Mouse (Mus musculus) forebrain, postnatal 0 days (tissue): Measurements from ENCODE around the gene Myo10. TPM values are rescaled to one million over a fixed set of nuclear protein-coding genes. Genes with fewer than 3 reads are reported as not detected.
A peak's percentile ranks its signal among the peaks of the same experiment; 100 is the strongest.

Source experiments
- ATAC-seq: fragments of 200-750 bp; cut with Nextera tagmentation; 2 replicates; pipeline ENCODE4 v1.8.0; 2017; ENCODE audit warnings: mild to moderate bottlenecking, moderate library complexity
- DNase-seq: peaks from one replicate; pipeline ENCODE4 v3.0.0-alpha.2; 2015
- H3K27ac ChIP-seq: fragments of 300-500 bp; sonication (generic); 2 replicates; pipeline ENCODE4 v1.5.1; 2014; ENCODE audit warnings: low read depth, mild to moderate bottlenecking, antibody characterized with exemption, low read length, moderate library complexity, mixed read lengths
- H3K27me3 ChIP-seq: fragments of 300-500 bp; sonication (generic); 2 replicates; pipeline ENCODE4 v1.6.1; 2014; ENCODE audit warnings: mild to moderate bottlenecking, low read length, mixed read lengths; ENCODE audit not compliant: insufficient read depth
- H3K36me3 ChIP-seq: fragments of 300-500 bp; sonication (generic); 2 replicates; pipeline ENCODE4 v1.6.1; 2014; ENCODE audit warnings: mild to moderate bottlenecking, moderate library complexity; ENCODE audit not compliant: insufficient read depth
- H3K4me1 ChIP-seq: fragments of 300-500 bp; sonication (generic); 2 replicates; pipeline ENCODE4 v1.6.1; 2014; ENCODE audit warnings: antibody characterized with exemption; ENCODE audit not compliant: insufficient read depth
- H3K4me2 ChIP-seq: fragments of 300-500 bp; sonication (generic); 2 replicates; pipeline ENCODE4 v1.6.1; 2014; ENCODE audit warnings: low read depth, mild to moderate bottlenecking, moderate library complexity
- H3K4me3 ChIP-seq: fragments of 300-500 bp; sonication (generic); 2 replicates; pipeline ENCODE4 v1.5.1; 2014; ENCODE audit warnings: low read depth, low read length, mixed read lengths
- H3K9ac ChIP-seq: fragments of 300-500 bp; sonication (generic); 2 replicates; pipeline ENCODE4 v1.6.1; 2014; ENCODE audit warnings: mild to moderate bottlenecking
- H3K9me3 ChIP-seq: fragments of 300-500 bp; sonication (generic); 2 replicates; pipeline ENCODE4 v1.6.1; 2016; ENCODE audit warnings: low read length
- CTCF ChIP-seq: sonication (generic); IDR thresholded peaks from 2 replicates; pipeline ENCODE4 v1.5.1; 2016; ENCODE audit warnings: antibody characterized with exemption, control low read depth, low read depth
- WGBS: fragments of 180-500 bp; shearing (Covaris S2); extraction: QIAGEN DNeasy Blood & Tissue Kit; methylation state at CpG from one replicate; pipeline ENCODE4 v1.1.7; 2014; 5-methylcytosine and 5-hydroxymethylcytosine counted together
- polyA plus RNA-seq: library from polyadenylated mRNA; unstranded; fragments of >200 nt; fragmentation: Nextera tagmentation; extraction: Ambion mirVana; gene quantifications from 2 replicates; pipeline ENCODE4 v1.2.1, GENCODE M21; 2015
- total RNA-seq: library from RNA; depleted of rRNA; stranded (reverse); fragments of >200 nt; gene quantifications from 2 replicates; pipeline ENCODE4 v1.2.3, GENCODE M21; 2014

The Myo10 gene
- total and polyA plus RNA-seq, 2 experiments from 2014 or later = 22.3 to 24.2 TPM

GRCm38 (mm10) chr15:25624263-25624662 lies 1.9 kb downstream of the Myo10 start:
- no peak for DNase-seq
- Histone ChIP-seq H3K36me3 (no peaks in the 10 kb centered on the region), H3K4me2 (no peak overlapping the region), H3K9me3 (no peaks in the 10 kb centered on the region), H3K4me1 (no peaks in the 10 kb centered on the region; the same call in 1 of the 2 replicates), H3K9ac (no peak overlapping the region), H3K27ac (no peak overlapping the region), H3K27me3 (peaks cover 33% of the 10 kb centered on the region), H3K4me3 (0 out of 2 replicates have a peak overlapping the region, but pooled peaks have one; percentile 69)
- ATAC-seq = no peak
- WGBS = 52% methylated on average over 3 of the region's 3 CpGs
- TF ChIP-seq CTCF = 0 out of 2 replicates have a peak, but pooled peaks have one; percentile 31

- no peak for TF ChIP-seq CTCF
- no peak overlapping the region for H3K4me3 ChIP-seq
- H3K9ac ChIP-seq = no peak overlapping the region
- H3K36me3 ChIP-seq = no peaks in the 10 kb centered on the region
- no peak overlapping the region for H3K27ac ChIP-seq
- no peak for ATAC-seq
- WGBS = 66% methylated on average over 4 of the region's 4 CpGs
- DNase-seq = no peak
- H3K4me2 ChIP-seq = no peak overlapping the region
- peaks cover 28% of the 10 kb centered on the region for H3K27me3 ChIP-seq
- no peaks in the 10 kb centered on the region; the same call in 1 of the 2 replicates for H3K4me1 ChIP-seq
- H3K9me3 ChIP-seq = no peaks in the 10 kb centered on the region
These were observed 3.1 kb downstream of the Myo10 start for GRCm38 (mm10) chr15:25625471-25625870.

GRCm38 (mm10) chr15:25627012-25627411 lies 4.7 kb downstream of the Myo10 start:
- no peaks in the 10 kb centered on the region for H3K36me3 ChIP-seq
- H3K4me2 ChIP-seq = no peak overlapping the region
- no peak overlapping the region for H3K9ac ChIP-seq
- H3K27ac ChIP-seq = no peak overlapping the region
- peaks cover 16% of the 10 kb centered on the region for H3K27me3 ChIP-seq
- TF ChIP-seq CTCF = no peak
- H3K4me1 ChIP-seq = no peaks in the 10 kb centered on the region; the same call in 1 of the 2 replicates
- H3K9me3 ChIP-seq = no peaks in the 10 kb centered on the region
- no peak for DNase-seq
- WGBS = 83% methylated on average over 7 of the region's 7 CpGs
- ATAC-seq = no peak
- H3K4me3 ChIP-seq = no peak overlapping the region

GRCm38 (mm10) chr15:25628251-25628650 lies 5.9 kb downstream of the Myo10 start:
- ATAC-seq (no peak), DNase-seq (no peak)
- H3K9ac ChIP-seq = no peak overlapping the region
- H3K4me2 ChIP-seq = no peak overlapping the region
- H3K27ac ChIP-seq = no peak overlapping the region
- 96% methylated on average over 2 of the region's 2 CpGs for WGBS
- no peaks in the 10 kb centered on the region for H3K36me3 ChIP-seq
- TF ChIP-seq CTCF = no peak
- H3K4me1 ChIP-seq = no peaks in the 10 kb centered on the region; the same call in 1 of the 2 replicates
- peaks cover 10% of the 10 kb centered on the region for H3K27me3 ChIP-seq
- no peaks in the 10 kb centered on the region for H3K9me3 ChIP-seq
- no peak overlapping the region for H3K4me3 ChIP-seq

- TF ChIP-seq CTCF = no peak
- Histone ChIP-seq H3K9me3 (no peaks in the 10 kb centered on the region), H3K36me3 (no peaks in the 10 kb centered on the region), H3K9ac (no peak overlapping the region), H3K4me3 (no peak overlapping the region), H3K4me2 (no peak overlapping the region), H3K4me1 (no peaks in the 10 kb centered on the region), H3K27ac (no peak overlapping the region), H3K27me3 (no peaks in the 10 kb centered on the region)
- DNase-seq (no peak), ATAC-seq (no peak)
- 71% methylated on average over 9 of the region's 9 CpGs for WGBS
These were observed 8.4 kb downstream of the Myo10 start for GRCm38 (mm10) chr15:25630716-25631115.

GRCm38 (mm10) chr15:25631332-25631731 lies 9.0 kb downstream of the Myo10 start:
- H3K4me3 ChIP-seq = no peak overlapping the region
- no peak overlapping the region for H3K27ac ChIP-seq
- DNase-seq = no peak
- TF ChIP-seq CTCF = no peak
- no peaks in the 10 kb centered on the region for H3K4me1 ChIP-seq
- no peaks in the 10 kb centered on the region for H3K9me3 ChIP-seq
- ATAC-seq = no peak
- H3K4me2 ChIP-seq = no peak overlapping the region
- H3K9ac ChIP-seq = no peak overlapping the region
- H3K27me3 ChIP-seq = no peaks in the 10 kb centered on the region
- H3K36me3 ChIP-seq = no peaks in the 10 kb centered on the region
- 93% methylated on average over 6 of the region's 6 CpGs for WGBS

- no peak for ATAC-seq
- Histone ChIP-seq H3K4me2 (no peak overlapping the region), H3K9me3 (no peaks in the 10 kb centered on the region), H3K27me3 (no peaks in the 10 kb centered on the region), H3K4me1 (no peaks in the 10 kb centered on the region), H3K27ac (no peak overlapping the region), H3K9ac (no peak overlapping the region), H3K36me3 (no peaks in the 10 kb centered on the region), H3K4me3 (no peak overlapping the region)
- TF ChIP-seq CTCF = no peak
- 85% methylated on average over 11 of the region's 11 CpGs for WGBS
- DNase-seq = no peak
These were observed 10.6 kb downstream of the Myo10 start for GRCm38 (mm10) chr15:25632902-25633301.
